Mouse (Mus musculus) kidney, embryonic 16.5 days (tissue): ENCODE data around the gene Map4k4. TPM values are rescaled to one million over a fixed set of nuclear protein-coding genes. Genes with fewer than 3 reads are reported as not detected.

Experiments used
- ATAC-seq: fragments of 200-750 bp; cut with Nextera tagmentation; 2 replicates; pipeline ENCODE4 v1.8.0; 2017; ENCODE audit warnings: moderate TSS enrichment; ENCODE audit not compliant: low FRiP score, low TSS enrichment
- H3K27ac ChIP-seq: fragments of 300-500 bp; sonication (generic); 2 replicates; pipeline ENCODE4 v1.5.1; 2014; ENCODE audit warnings: low read length
- H3K27me3 ChIP-seq: fragments of 300-500 bp; sonication (generic); 2 replicates; pipeline ENCODE4 v1.6.1; 2014; ENCODE audit warnings: low read length, control low read depth, mixed read lengths; ENCODE audit not compliant: insufficient read depth
- H3K36me3 ChIP-seq: fragments of 300-500 bp; sonication (generic); 2 replicates; pipeline ENCODE4 v1.6.1; 2014; ENCODE audit warnings: low read length, control low read depth, mixed read lengths; ENCODE audit not compliant: insufficient read depth
- H3K4me1 ChIP-seq: fragments of 300-500 bp; sonication (generic); 2 replicates; pipeline ENCODE4 v1.6.1; 2014; ENCODE audit warnings: low read length, control low read depth, mixed read lengths; ENCODE audit not compliant: insufficient read depth
- H3K4me2 ChIP-seq: fragments of 300-500 bp; sonication (generic); replicated peaks from 2 replicates; pipeline ENCODE4 v1.6.1; 2014; ENCODE audit warnings: low read depth, low read length
- H3K4me3 ChIP-seq: fragments of 300-500 bp; sonication (generic); 2 replicates; pipeline ENCODE4 v1.5.1; 2014; ENCODE audit warnings: mild to moderate bottlenecking, low read length
- H3K9ac ChIP-seq: fragments of 300-500 bp; sonication (generic); replicated peaks from 2 replicates; pipeline ENCODE4 v1.6.1; 2014; ENCODE audit warnings: low read length
- H3K9me3 ChIP-seq: fragments of 300-500 bp; sonication (generic); 2 replicates; pipeline ENCODE4 v1.6.1; 2016; ENCODE audit warnings: low read length, control low read depth
- WGBS: fragments of 180-500 bp; shearing (Covaris S2); extraction: QIAGEN DNeasy Blood & Tissue Kit; methylation state at CpG from one replicate; pipeline ENCODE4 v1.1.7; 2014; 5-methylcytosine and 5-hydroxymethylcytosine counted together
- polyA plus RNA-seq: library from polyadenylated mRNA; unstranded; fragments of >200 nt; fragmentation: Nextera tagmentation; extraction: Ambion mirVana; gene quantifications from 2 replicates; pipeline ENCODE4 v1.2.1, GENCODE M21; 2015

Map4k4 gene
- 14.3 and 20.2 TPM in 2 replicates for polyA plus RNA-seq

DNA sequence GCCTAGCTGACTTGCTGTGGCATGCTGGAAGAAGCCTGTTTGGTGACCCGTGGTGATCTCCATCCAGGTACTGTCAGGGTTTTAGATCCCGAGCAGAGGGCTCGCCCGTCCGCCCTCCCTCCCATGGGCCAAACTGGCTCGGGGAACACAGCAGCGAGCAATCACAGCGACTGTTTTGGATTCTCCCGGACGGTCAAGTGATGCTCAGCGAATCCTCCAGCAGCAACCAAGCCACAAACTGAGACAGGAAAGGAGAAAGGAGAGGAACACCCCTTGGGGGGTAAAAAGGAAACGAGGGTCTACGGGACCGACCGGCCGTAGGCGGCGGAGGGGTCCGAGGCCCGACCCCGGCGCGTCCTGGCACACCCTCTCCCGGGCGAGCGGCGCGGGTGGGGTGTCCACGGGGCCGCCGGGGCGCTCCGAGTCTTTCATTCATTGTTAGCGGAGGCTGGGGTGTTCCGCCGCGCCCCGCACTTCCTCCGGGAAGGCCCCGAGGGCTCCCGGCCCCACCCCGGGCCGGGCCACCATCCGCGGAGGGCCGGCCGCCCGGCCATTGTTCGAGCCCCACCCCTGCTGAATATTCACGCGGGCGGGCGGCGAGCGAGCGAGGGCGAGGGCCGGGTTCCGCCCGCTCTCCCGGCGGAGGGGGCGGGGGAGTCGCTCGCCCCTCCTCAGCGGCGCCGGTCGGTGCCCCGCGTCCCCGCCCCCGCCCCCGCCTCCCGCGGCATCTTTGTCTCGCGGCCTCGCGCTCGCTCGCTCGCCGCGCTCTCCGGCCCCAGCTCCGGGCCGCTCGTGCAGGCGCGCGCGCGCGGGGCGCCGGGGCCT lies at the start of gene Map4k4:
TSS of gene Map4k4 (plus strand) at position 733 of the 825 bp plus-strand sequence.
- ATAC-seq = peak; percentile 90
- H3K9ac ChIP-seq = peak within 1 kb of the TSS; percentile 99
- peaks cover 40% of the 10 kb centered on the region for H3K4me1 ChIP-seq
- H3K36me3 ChIP-seq = no peaks in the 10 kb centered on the region
- peak within 1 kb of the TSS; percentile 73 for H3K4me2 ChIP-seq
- H3K4me3 ChIP-seq = peak within 1 kb of the TSS; percentile 92
- under 1% methylated on average over 66 of the region's 97 CpGs for WGBS
- no peaks in the 10 kb centered on the region for H3K27me3 ChIP-seq
- no peaks in the 10 kb centered on the region for H3K9me3 ChIP-seq
- H3K27ac ChIP-seq = peak within 1 kb of the TSS; percentile 97

DNA sequence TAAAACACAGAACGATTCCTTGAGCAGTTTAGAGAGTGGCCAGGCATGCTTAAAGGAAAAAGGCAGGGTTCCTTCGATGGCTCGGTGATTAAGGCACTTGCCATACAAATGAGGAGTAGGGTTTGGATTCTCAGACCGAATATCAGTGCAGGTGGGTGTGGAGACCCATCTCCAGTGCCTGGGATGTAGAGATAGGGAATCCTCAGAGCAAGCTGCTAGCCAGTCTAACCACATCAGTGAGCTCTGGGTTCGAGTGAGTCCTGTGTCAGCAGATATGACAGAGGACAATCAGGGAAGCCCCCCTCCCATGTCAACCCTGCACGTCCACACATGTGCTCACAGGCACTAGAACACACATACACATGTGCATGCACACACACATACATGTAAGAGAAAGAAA lies 44.8 kb upstream of the Map4k4 start:
- 90% methylated on average over 6 of the region's 6 CpGs for WGBS
- Histone ChIP-seq H3K27me3 (no peaks in the 10 kb centered on the region), H3K4me2 (no peak overlapping the region), H3K27ac (no peak overlapping the region), H3K9ac (no peak overlapping the region), H3K9me3 (no peaks in the 10 kb centered on the region), H3K4me3 (no peak overlapping the region), H3K36me3 (no peaks in the 10 kb centered on the region), H3K4me1 (0 out of 2 replicates have a peak, but pooled peaks cover 5% of the 10 kb centered on the region)
- no peak for ATAC-seq

DNA sequence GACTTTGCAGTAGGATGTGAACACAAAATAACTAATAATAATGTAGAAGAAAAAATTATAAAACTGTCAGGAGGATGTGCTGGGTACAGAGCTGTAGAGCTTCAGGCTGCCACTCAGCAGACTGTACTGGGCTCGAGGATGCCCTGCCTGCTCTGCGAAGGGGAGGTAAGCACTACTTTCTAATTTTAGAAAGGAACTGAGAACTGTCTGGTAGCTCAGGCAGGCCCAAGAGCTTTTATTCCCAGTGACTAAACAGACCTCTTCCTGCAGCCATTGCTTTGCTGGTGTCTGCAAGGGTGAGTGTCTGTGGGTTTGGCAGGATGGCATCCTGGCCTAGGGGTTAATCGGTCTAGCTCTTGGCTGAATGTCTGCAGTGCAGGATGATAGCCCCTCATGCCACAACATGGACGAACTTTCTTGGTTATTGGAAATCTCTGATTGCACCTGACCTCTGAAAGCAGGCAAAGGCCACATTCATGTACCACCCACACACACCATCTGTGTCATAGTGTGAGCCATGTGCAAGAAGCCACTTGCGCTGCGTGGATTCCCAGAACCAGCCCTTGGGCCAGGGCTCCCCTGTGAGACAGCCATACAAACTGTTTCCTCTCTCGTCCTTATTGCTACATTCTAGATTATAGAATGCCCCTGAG lies 43.8 kb upstream of the Map4k4 start:
- WGBS = 83% methylated on average over 7 of the region's 7 CpGs
- H3K4me2 ChIP-seq = no peak overlapping the region
- H3K36me3 ChIP-seq = no peaks in the 10 kb centered on the region

GRCm38 (mm10) chr1:39857448-39857820 lies 43.3 kb upstream of the Map4k4 start:
- H3K27ac ChIP-seq = no peak overlapping the region
- H3K4me3 ChIP-seq = no peak overlapping the region
- H3K36me3 ChIP-seq = no peaks in the 10 kb centered on the region
- H3K4me2 ChIP-seq = no peak overlapping the region
- no peaks in the 10 kb centered on the region for H3K9me3 ChIP-seq
- 0 out of 2 replicates have a peak, but pooled peaks cover 5% of the 10 kb centered on the region for H3K4me1 ChIP-seq
- H3K27me3 ChIP-seq = no peaks in the 10 kb centered on the region
- H3K9ac ChIP-seq = no peak overlapping the region
- no peak for ATAC-seq
- 91% methylated on average over 6 of the region's 6 CpGs for WGBS

More for the DNA sequence above, 43.8 kb upstream of the Map4k4 start:
- Histone ChIP-seq H3K4me3 (no peak overlapping the region), H3K27ac (no peak overlapping the region), H3K9ac (no peak overlapping the region), H3K27me3 (no peaks in the 10 kb centered on the region), H3K4me1 (0 out of 2 replicates have a peak, but pooled peaks cover 5% of the 10 kb centered on the region), H3K9me3 (no peaks in the 10 kb centered on the region)
- ATAC-seq = no peak

- no peaks in the 10 kb centered on the region for H3K36me3 ChIP-seq
- no peaks in the 10 kb centered on the region for H3K27me3 ChIP-seq
- peak; percentile 51; the same call in 1 of the 2 replicates for ATAC-seq
- no peak overlapping the region for H3K9ac ChIP-seq
- no peak overlapping the region for H3K4me2 ChIP-seq
- 0 out of 2 replicates have a peak, but pooled peaks cover 5% of the 10 kb centered on the region for H3K4me1 ChIP-seq
- no peak overlapping the region for H3K27ac ChIP-seq
- 22% methylated on average over 6 of the region's 6 CpGs for WGBS
- H3K4me3 ChIP-seq = no peak overlapping the region
- H3K9me3 ChIP-seq = no peaks in the 10 kb centered on the region
Observed at GRCm38 (mm10) chr1:39859213-39859612, 41.5 kb upstream of the Map4k4 start.

DNA sequence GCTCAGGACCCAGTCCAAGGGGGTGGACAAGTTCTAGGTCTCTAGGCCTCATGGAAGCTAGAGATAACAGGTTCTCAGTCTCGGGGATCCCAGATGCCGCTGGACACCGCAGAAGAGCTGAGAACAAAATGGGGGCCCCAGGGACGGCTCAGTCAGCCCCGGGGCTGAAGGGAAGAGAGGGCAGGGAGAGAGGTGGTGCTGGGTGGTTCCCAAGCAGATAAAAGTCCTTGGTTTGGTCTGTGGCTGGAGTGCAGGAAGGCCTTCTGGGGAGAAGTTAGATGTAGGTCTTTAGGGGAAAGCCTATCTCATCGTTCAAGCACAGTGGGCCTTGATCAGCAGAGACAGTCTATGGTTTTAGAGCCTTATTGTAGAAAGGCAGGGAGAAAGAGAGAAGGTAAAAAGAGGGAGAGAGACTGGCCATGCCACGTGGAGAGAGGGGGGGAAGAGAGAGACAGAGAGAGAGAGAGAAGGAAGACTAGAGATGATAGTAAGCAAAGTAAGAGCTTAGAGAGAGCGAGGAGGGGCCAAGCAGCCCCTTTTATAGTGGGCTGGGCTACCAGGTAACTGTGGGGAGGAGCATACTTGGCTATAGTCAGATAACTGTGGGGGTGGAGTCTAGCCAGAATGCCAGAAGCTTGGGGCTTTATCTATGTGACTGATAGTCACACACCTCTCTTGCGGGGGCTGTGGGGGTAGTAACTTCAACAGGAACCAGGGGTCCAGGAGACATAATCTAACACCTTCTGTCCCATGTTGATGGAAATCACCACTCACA lies 34.2 kb upstream of the Map4k4 start:
- Histone ChIP-seq H3K27me3 (no peaks in the 10 kb centered on the region), H3K9me3 (no peaks in the 10 kb centered on the region), H3K36me3 (no peaks in the 10 kb centered on the region), H3K4me3 (no peak overlapping the region), H3K4me1 (peaks cover 27% of the 10 kb centered on the region), H3K27ac (no peak overlapping the region), H3K9ac (no peak overlapping the region), H3K4me2 (no peak overlapping the region)
- no peak for ATAC-seq
- 94% methylated on average over 9 of the region's 9 CpGs for WGBS

DNA sequence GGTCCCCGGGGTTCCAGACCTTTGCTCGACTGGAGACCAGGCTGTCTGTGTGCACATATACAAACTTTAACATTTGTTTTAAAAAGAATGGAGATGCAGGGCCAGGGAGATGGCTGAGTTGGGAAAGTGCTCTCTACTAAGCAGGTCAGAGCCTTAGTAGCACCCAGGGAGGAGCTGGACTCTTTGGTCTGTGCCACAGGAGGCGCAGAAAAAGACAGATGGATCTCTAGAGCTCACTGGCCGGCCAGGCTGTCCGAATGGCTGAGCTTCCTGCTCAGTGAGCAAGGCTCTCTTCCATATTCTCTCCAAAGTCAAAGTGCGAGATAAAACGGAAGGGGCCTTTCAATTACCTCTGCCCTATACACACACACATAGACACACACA lies 33.6 kb upstream of the Map4k4 start:
- no peak for ATAC-seq
- H3K4me3 ChIP-seq = no peak overlapping the region
- H3K9me3 ChIP-seq = no peaks in the 10 kb centered on the region
- H3K9ac ChIP-seq = no peak overlapping the region
- H3K27ac ChIP-seq = no peak overlapping the region
- H3K4me1 ChIP-seq = peaks cover 27% of the 10 kb centered on the region
- no peaks in the 10 kb centered on the region for H3K27me3 ChIP-seq
- H3K4me2 ChIP-seq = no peak overlapping the region
- no peaks in the 10 kb centered on the region for H3K36me3 ChIP-seq
- 63% methylated on average over 7 of the region's 7 CpGs for WGBS

GRCm38 (mm10) chr1:39867966-39868593 lies 32.6 kb upstream of the Map4k4 start:
- Histone ChIP-seq H3K36me3 (no peaks in the 10 kb centered on the region), H3K9me3 (no peaks in the 10 kb centered on the region), H3K27me3 (no peaks in the 10 kb centered on the region), H3K4me1 (peaks cover 27% of the 10 kb centered on the region), H3K4me3 (no peak overlapping the region), H3K27ac (peak overlapping the region; percentile 45; the same call in 1 of the 2 replicates), H3K4me2 (no peak overlapping the region), H3K9ac (no peak overlapping the region)
- WGBS = 21% methylated on average over 6 of the region's 6 CpGs
- no peak for ATAC-seq

DNA sequence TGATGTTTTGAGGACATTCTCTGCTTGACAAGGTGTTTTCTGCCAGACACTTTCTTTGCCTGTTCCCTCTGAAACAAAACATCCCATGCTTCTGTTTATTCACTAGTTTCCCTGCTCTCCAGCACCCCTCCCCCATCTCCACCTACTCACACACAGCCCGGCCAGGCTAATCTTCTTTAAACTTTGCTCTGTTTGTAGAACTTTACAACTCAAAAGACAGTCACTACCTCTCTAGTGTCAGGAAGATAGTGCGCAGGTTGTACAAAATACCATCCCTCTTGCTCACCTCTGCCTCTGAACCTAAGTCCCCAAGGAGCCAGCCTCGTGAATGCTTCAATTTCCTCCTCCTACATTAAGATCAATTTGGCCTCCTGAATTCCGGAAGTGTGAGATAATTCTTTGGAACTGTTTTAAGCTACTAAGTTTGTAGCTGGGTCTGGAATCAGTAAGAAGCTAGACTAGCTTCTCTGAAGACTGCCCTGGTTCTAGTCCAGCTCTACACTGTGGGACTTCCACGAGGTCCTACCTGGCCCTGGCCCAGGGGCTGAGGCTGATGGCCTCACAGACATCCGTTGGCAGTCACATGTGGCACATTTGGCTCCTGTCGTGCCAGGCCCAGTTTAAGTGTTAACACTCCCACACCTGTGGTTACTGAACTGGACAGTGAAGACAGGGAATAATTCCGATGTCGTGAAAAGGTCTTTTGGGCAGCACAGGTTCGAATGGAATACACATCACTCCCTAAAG lies 31.7 kb upstream of the Map4k4 start:
- 39% methylated on average over 10 of the region's 10 CpGs for WGBS
- H3K4me2 ChIP-seq = no peak overlapping the region
- H3K36me3 ChIP-seq = no peaks in the 10 kb centered on the region
- H3K27ac ChIP-seq = no peak overlapping the region
- no peak for ATAC-seq
- H3K9me3 ChIP-seq = no peaks in the 10 kb centered on the region
- H3K4me1 ChIP-seq = peaks cover 27% of the 10 kb centered on the region
- H3K9ac ChIP-seq = no peak overlapping the region
- H3K27me3 ChIP-seq = no peaks in the 10 kb centered on the region
- H3K4me3 ChIP-seq = no peak overlapping the region
